Mouse (Mus musculus) liver, embryonic 11.5 days (tissue): ENCODE measurements around the gene Dtwd1. TPM values are rescaled to one million over a fixed set of nuclear protein-coding genes. Genes with fewer than 3 reads are reported as not detected.
"Not testable (repeated sequence)": the region's sequence is repeated elsewhere in the genome, so short reads cannot be mapped to it uniquely, and the experiment has no call there.

ENCODE experiments used
- ATAC-seq: fragments of 200-750 bp; cut with Nextera tagmentation; replicated peaks from 2 replicates; pipeline ENCODE4 v1.8.0; 2017; ENCODE audit warnings: moderate number of reproducible peaks, mild to moderate bottlenecking, moderate TSS enrichment, moderate library complexity; ENCODE audit not compliant: low FRiP score
- DNase-seq: peaks from one replicate; pipeline ENCODE4 v3.0.0-alpha.2; 2017; ENCODE audit warnings: low spot score
- H3K27ac ChIP-seq: fragments of 300-500 bp; sonication (generic); 2 replicates; pipeline ENCODE4 v1.5.1; 2014; ENCODE audit warnings: mild to moderate bottlenecking, low read depth, low read length, control low read depth
- H3K27me3 ChIP-seq: fragments of 300-500 bp; sonication (generic); replicated peaks from 2 replicates; pipeline ENCODE4 v1.6.1; 2014; ENCODE audit warnings: low read length, mixed read lengths; ENCODE audit not compliant: control insufficient read depth, insufficient read depth
- H3K36me3 ChIP-seq: fragments of 300-500 bp; sonication (generic); 2 replicates; pipeline ENCODE4 v1.6.1; 2014; ENCODE audit warnings: mild to moderate bottlenecking, low read length, moderate library complexity, mixed read lengths; ENCODE audit not compliant: control insufficient read depth, insufficient read depth
- H3K4me1 ChIP-seq: fragments of 300-500 bp; sonication (generic); replicated peaks from 2 replicates; pipeline ENCODE4 v1.6.1; 2014; ENCODE audit warnings: low read length, mixed read lengths; ENCODE audit not compliant: control insufficient read depth, insufficient read depth
- H3K4me2 ChIP-seq: fragments of 300-500 bp; sonication (generic); 2 replicates; pipeline ENCODE4 v1.6.1; 2014; ENCODE audit warnings: mild to moderate bottlenecking, control low read depth, moderate library complexity
- H3K4me3 ChIP-seq: fragments of 300-500 bp; sonication (generic); 2 replicates; pipeline ENCODE4 v1.5.1; 2014; ENCODE audit warnings: low read depth, low read length, control low read depth
- H3K9ac ChIP-seq: fragments of 300-500 bp; sonication (generic); 2 replicates; pipeline ENCODE4 v1.6.1; 2014; ENCODE audit warnings: low read depth, low read length, control low read depth
- H3K9me3 ChIP-seq: fragments of 300-500 bp; sonication (generic); 2 replicates; pipeline ENCODE4 v1.6.1; 2016; ENCODE audit warnings: low read length, inconsistent platforms, mixed read lengths; ENCODE audit not compliant: control insufficient read depth
- WGBS: fragments of 180-500 bp; shearing (Covaris S2); extraction: QIAGEN DNeasy Blood & Tissue Kit; methylation state at CpG from one replicate; pipeline ENCODE4 v1.1.7; 2014; 5-methylcytosine and 5-hydroxymethylcytosine counted together
- polyA plus RNA-seq: library from polyadenylated mRNA; unstranded; fragments of >200 nt; fragmentation: Nextera tagmentation; extraction: Ambion mirVana; gene quantifications from 2 replicates; pipeline ENCODE4 v1.2.1, GENCODE M21; 2014

The Dtwd1 gene
- polyA plus RNA-seq, 1 experiment from 2014 or later: 43.9 TPM

GRCm38 (mm10) chr2:126195631-126196356 lies 43.9 kb downstream of the Dtwd1 start:
- Histone ChIP-seq H3K27ac (no peak overlapping the region), H3K36me3 (no peaks in the 10 kb centered on the region), H3K27me3 (no peaks in the 10 kb centered on the region), H3K9ac (no peak overlapping the region), H3K9me3 (no peaks in the 10 kb centered on the region), H3K4me2 (no peak overlapping the region), H3K4me3 (no peak overlapping the region), H3K4me1 (no peaks in the 10 kb centered on the region)
- WGBS: 78% methylated on average over 12 of the region's 12 CpGs
- no peak for DNase-seq
- ATAC-seq: no peak

GRCm38 (mm10) chr2:126198971-126199370 lies 47.0 kb downstream of the Dtwd1 start:
- H3K9ac ChIP-seq: no peak overlapping the region
- no peaks in the 10 kb centered on the region for H3K9me3 ChIP-seq
- no peaks in the 10 kb centered on the region for H3K4me1 ChIP-seq
- 85% methylated on average over 3 of the region's 3 CpGs for WGBS
- DNase-seq: no peak
- H3K27ac ChIP-seq: no peak overlapping the region
- H3K36me3 ChIP-seq: no peaks in the 10 kb centered on the region
- H3K4me3 ChIP-seq: no peak overlapping the region
- H3K27me3 ChIP-seq: no peaks in the 10 kb centered on the region
- no peak overlapping the region for H3K4me2 ChIP-seq
- no peak for ATAC-seq

GRCm38 (mm10) chr2:126211011-126211680 lies 59.2 kb downstream of the Dtwd1 start:
- DNase-seq: no peak
- Histone ChIP-seq H3K9ac (no peak overlapping the region), H3K4me1 (no peaks in the 10 kb centered on the region), H3K9me3 (no peaks in the 10 kb centered on the region), H3K4me3 (no peak overlapping the region), H3K4me2 (no peak overlapping the region), H3K36me3 (no peaks in the 10 kb centered on the region), H3K27me3 (no peaks in the 10 kb centered on the region), H3K27ac (no peak overlapping the region)
- WGBS: 82% methylated on average over 6 of the region's 6 CpGs
- no peak for ATAC-seq

GRCm38 (mm10) chr2:126214800-126215199 lies 62.9 kb downstream of the Dtwd1 start, which contains the start of gene Gm17555:
Gm17555 (plus strand) TSS chr2:126215100.
- H3K4me2 ChIP-seq, H3K27ac ChIP-seq, H3K4me1 ChIP-seq, H3K36me3 ChIP-seq, DNase-seq, H3K9me3 ChIP-seq, H3K27me3 ChIP-seq, ATAC-seq, H3K4me3 ChIP-seq, H3K9ac ChIP-seq: not testable (repeated sequence)
- 89% methylated on average over 3 of the region's 3 CpGs for WGBS

Other genes starting within 250 kb of the Dtwd1 start
- 0.14 and 0.21 TPM in 2 replicates for gene Fgf7, start 117.5 kb upstream of the Dtwd1 start, polyA plus RNA-seq
- not detected in 2 replicates for gene Fam227b, start 137 bp upstream of the Dtwd1 start, polyA plus RNA-seq
- gene Gm17555, start 63.0 kb downstream of the Dtwd1 start, polyA plus RNA-seq: not detected in 2 replicates